In genomic region chr13:64033921-64034320, GRCm38 (mm10) we compare ENCODE assay signal across 25 mouse cellular contexts. TPM values are rescaled to one million over a fixed set of nuclear protein-coding genes. Genes with fewer than 3 reads are reported as not detected.
"Had no signal": no experiment of that assay in that cellular context is flagged by ENCODE, and none has a peak within 500 bp of the region (broad histone marks: within the 10 kb centered on the region; RNA-seq: fewer than 3 reads in every experiment).

No protein-coding gene starts in this region.

- H3K9me3 ChIP-seq: liver, embryonic 13.5 days; liver, embryonic 15.5 days; megakaryocyte, embryonic 14.5 days; midbrain, embryonic 13.5 days; midbrain, embryonic 15.5 days; neural tube, embryonic 12.5 days had no signal

- H3K36me3 ChIP-seq: liver, embryonic 13.5 days; liver, embryonic 15.5 days; midbrain, embryonic 13.5 days; midbrain, embryonic 15.5 days; neural tube, embryonic 12.5 days had no signal

- H3K9ac ChIP-seq: liver, embryonic 13.5 days; liver, embryonic 15.5 days; liver, postnatal 0 days; midbrain, embryonic 13.5 days; midbrain, embryonic 15.5 days; neural tube, embryonic 12.5 days had no signal

- H3K27me3 ChIP-seq: liver, embryonic 15.5 days had no signal

- DNase-seq: liver; liver, embryonic 13.5 days; liver, postnatal 0 days; right cerebral cortex, postnatal 14 days; right cerebral cortex, postnatal 4 days; spleen, adult 18-20 months; thymus, adult 18-20 months; thymus, postnatal 14 days; thymus, postnatal 36 days had no signal

- H3K4me3 ChIP-seq: liver, embryonic 13.5 days; liver, embryonic 15.5 days; megakaryocyte, embryonic 14.5 days; midbrain, embryonic 13.5 days; midbrain, embryonic 15.5 days; neural tube, embryonic 12.5 days had no signal

- H3K27ac ChIP-seq: liver, embryonic 13.5 days; liver, embryonic 15.5 days; macrophage; midbrain, embryonic 13.5 days; midbrain, embryonic 15.5 days; neural tube, embryonic 12.5 days had no signal

- ATAC-seq: liver, postnatal 0 days; midbrain, embryonic 13.5 days; midbrain, embryonic 15.5 days had no signal

- H3K4me1 ChIP-seq: megakaryocyte, embryonic 14.5 days; midbrain, embryonic 15.5 days; neural tube, embryonic 12.5 days had no signal

- H3K4me2 ChIP-seq: liver, embryonic 13.5 days; liver, embryonic 15.5 days; midbrain, embryonic 11.5 days; midbrain, embryonic 13.5 days; midbrain, embryonic 15.5 days; neural tube, embryonic 12.5 days had no signal

RNA-seq across cellular contexts. Expression of gene Hsd17b3, which starts 55.1 kb away (rescaled TPM):
- total RNA-seq: megakaryocyte progenitor cell, adult 5-6 weeks; midbrain, postnatal 0 days; monocyte, adult 5-6 weeks; neutrophil, adult 5-6 weeks had no signal
- polyA plus RNA-seq: liver, embryonic 13.5 days; liver, embryonic 15.5 days; liver, postnatal 0 days; macrophage; midbrain, embryonic 11.5 days; midbrain, embryonic 13.5 days; midbrain, embryonic 15.5 days; midbrain, postnatal 0 days; neural tube, embryonic 14.5 days; small intestine, adult 2 months; stomach, embryonic 14.5 days; stomach, embryonic 16.5 days; thymus, postnatal 0 days had no signal
